Mouse (Mus musculus): ENCODE measurements around the gene Gm10277. TPM values are rescaled to one million over a fixed set of nuclear protein-coding genes. Genes with fewer than 3 reads are reported as not detected.

Gene Gm10277
- polyA plus RNA-seq, 1 experiment from 2014 or later, result 0.14 TPM

DNA sequence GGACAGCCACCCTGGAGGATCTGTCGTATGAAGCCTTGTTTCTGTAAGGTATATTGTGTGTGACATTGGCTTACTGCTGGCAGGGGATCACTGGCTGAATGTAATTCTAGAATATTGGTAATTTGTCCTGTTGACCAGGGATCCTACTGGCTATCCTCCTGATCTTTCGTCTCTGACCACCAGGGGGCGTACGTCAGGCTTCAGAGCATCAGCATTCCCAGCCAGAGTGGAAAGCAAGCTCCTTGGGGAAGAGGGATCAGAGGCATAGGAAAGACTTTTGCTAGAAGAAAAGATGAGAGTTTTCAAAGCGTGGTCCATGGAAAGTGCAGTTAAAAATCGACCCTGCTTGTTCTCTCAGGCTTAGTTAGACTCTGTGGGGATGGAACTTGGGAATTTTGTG lies 50.3 kb downstream of the Gm10277 start:
- peak; percentile 92 for TF ChIP-seq CTCF (IDR thresholded peaks at IDR 0.05)
- no peaks in the 10 kb centered on the region for H3K27me3 ChIP-seq
- peak; percentile 57 for ATAC-seq
- peak; percentile 22 for DNase-seq (ENCODE audit: low read depth, low spot score)
- CTCF ChIA-PET, result interaction anchor here (0.6 to 2.1 kb wide), 17 partner anchors 8 to 83 kb away, joined by 3 to 9 read pairs (median 3); no protein-coding TSS in a partner anchor
- POLR2A ChIA-PET, result interaction anchor here (0.6 to 1.4 kb wide), 2 partner anchors 27 to 56 kb away, joined by 3 read pairs; no protein-coding TSS in a partner anchor
- in situ Hi-C loops (cut with MboI; ENCODE audit: low pct_unique_long_range_greater_than_20kb), result loop anchor here (5.0 kb wide), 1 partner anchor 55 kb away; no protein-coding TSS in a partner anchor

Other genes starting within 250 kb of the Gm10277 start
- gene Taok1, start 179.9 kb downstream of the Gm10277 start, polyA plus RNA-seq (2021), result 28.7 TPM
- 50.3 TPM for gene Nufip2, start 101.6 kb downstream of the Gm10277 start, polyA plus RNA-seq (2021)
- gene Cryba1, start 62.5 kb downstream of the Gm10277 start, polyA plus RNA-seq (2021), result not detected
- 166 TPM for gene Myo18a, start 24.5 kb downstream of the Gm10277 start, polyA plus RNA-seq (2021)
- gene Pipox, start 106.3 kb upstream of the Gm10277 start, polyA plus RNA-seq (2021), result 0.15 TPM
- not detected for gene Sez6, start 143.1 kb upstream of the Gm10277 start, polyA plus RNA-seq (2021)
- gene Phf12, start 195.0 kb upstream of the Gm10277 start, polyA plus RNA-seq (2021), result 60.8 TPM
- gene Dhrs13, start 244.5 kb upstream of the Gm10277 start, polyA plus RNA-seq (2021), result 17.9 TPM